ENCODE assay signal across 15 mouse cellular contexts in the genomic region with DNA sequence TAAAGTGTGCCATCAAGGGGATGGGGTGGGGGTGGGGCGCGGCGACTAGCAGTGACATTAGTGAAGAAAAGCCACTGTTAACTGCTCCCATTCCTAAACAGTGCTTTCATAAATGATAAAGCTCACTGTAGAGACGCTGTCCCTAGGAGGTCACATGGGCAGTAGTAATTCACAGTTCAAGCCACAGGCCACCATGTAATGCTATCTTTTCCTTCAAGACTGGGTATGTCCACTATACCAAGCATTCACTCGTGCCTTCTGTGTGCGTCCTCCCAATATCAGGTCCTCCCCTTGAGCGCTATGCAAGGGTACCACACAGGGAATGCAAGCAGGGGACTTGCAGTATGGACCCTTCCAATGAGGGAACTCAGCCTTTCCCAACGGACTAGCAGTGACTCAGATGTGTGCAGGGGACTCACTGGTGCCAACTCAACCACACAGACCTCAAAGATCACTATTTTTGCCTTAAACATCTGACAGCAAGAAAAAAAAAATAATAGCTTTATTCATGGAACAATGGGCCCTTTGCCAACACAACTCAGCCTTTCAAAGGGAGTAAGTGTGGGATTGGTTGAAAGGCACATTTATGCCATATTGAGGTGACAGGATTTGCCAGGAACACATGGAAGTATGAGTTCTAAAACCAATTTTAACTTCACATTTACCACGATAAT. TPM values are rescaled to one million over a fixed set of nuclear protein-coding genes. Genes with fewer than 3 reads are reported as not detected.
DNase-seq lines count a peak whose midpoint lies in the region; ATAC-seq and TF ChIP-seq lines count a peak whose summit lies in the region.
"Had no signal": no experiment of that assay in that cellular context is flagged by ENCODE, and none has a peak within 500 bp of the region (broad histone marks: within the 10 kb centered on the region; RNA-seq: fewer than 3 reads in every experiment).

No protein-coding gene starts in this region.

- no peak for ATAC-seq in hindbrain, postnatal 0 days
- ATAC-seq: forebrain, embryonic 16.5 days had no signal

- no peak overlapping the region for H3K4me3 ChIP-seq in C2C12 (ENCODE audit: insufficient read depth, poor library complexity, severe bottlenecking)
- H3K4me3 ChIP-seq in hindbrain, postnatal 0 days (ENCODE audit: low read length), result no peak overlapping the region

- H3K4me2 ChIP-seq in hindbrain, postnatal 0 days (ENCODE audit: low read depth, low read length), result no peak overlapping the region
- H3K4me2 ChIP-seq: hindbrain, embryonic 14.5 days had no signal

- H3K9me3 ChIP-seq in hindbrain, postnatal 0 days (ENCODE audit: low read length), result no peaks in the 10 kb centered on the region

- no peaks in the 10 kb centered on the region for H3K79me3 ChIP-seq in C2C12 (ENCODE audit: low read depth)

- no peaks in the 10 kb centered on the region for H3K79me2 ChIP-seq in C2C12 (ENCODE audit: control insufficient read depth, insufficient read depth)

- DNase-seq in layer of hippocampus, adult 11-12 months (ENCODE audit: low spot score), result peak; percentile 56
- no peak for DNase-seq in layer of hippocampus, postnatal 10 days (ENCODE audit: low spot score in 2 of 2)
- peak; percentile 23 for DNase-seq in brain, embryonic 14.5 days (ENCODE audit: low read depth)
- peak; percentile 13 to 52 for DNase-seq in layer of hippocampus, postnatal 14 days (ENCODE audit: low spot score in 2 of 2)
- DNase-seq in B cell, adult 2 months, result no peak
- no peak for DNase-seq in retina, embryonic 14.5 days (ENCODE audit: low spot score)
- DNase-seq in hindbrain, postnatal 0 days (ENCODE audit: low spot score), result no peak
- DNase-seq: adrenal gland, postnatal 14 days; heart, adult 18-20 months; kidney, adult 18-20 months; kidney, postnatal 36 days; thymus, adult 2 months had no signal

- no peaks in the 10 kb centered on the region for H3K27me3 ChIP-seq in C2C12 (ENCODE audit: control insufficient read depth, insufficient read depth, insufficient read length)
- no peaks in the 10 kb centered on the region for H3K27me3 ChIP-seq in hindbrain, postnatal 0 days (ENCODE audit: insufficient read depth, low read length)

- 85% methylated on average over 9 of the region's 9 CpGs for WGBS in hindbrain, postnatal 0 days

- H3ac ChIP-seq in C2C12 (ENCODE audit: control insufficient read depth, insufficient read length, low read depth), result no peak overlapping the region

- no peaks in the 10 kb centered on the region for H3K36me3 ChIP-seq in C2C12 (ENCODE audit: control insufficient read depth, insufficient read depth)
- H3K36me3 ChIP-seq in hindbrain, postnatal 0 days (ENCODE audit: insufficient read depth, low read length), result no peaks in the 10 kb centered on the region

- H3K4me1 ChIP-seq in hindbrain, postnatal 0 days (ENCODE audit: insufficient read depth, low read length), result no peaks in the 10 kb centered on the region

- TF ChIP-seq CTCF in C2C12 (IDR thresholded peaks at IDR 0.05; ENCODE audit: control insufficient read depth, insufficient read depth, insufficient read length), result no peak
- no peak for TF ChIP-seq CTCF in brain, embryonic 14.5 days (IDR thresholded peaks at IDR 0.05; ENCODE audit: borderline replicate concordance, extremely low read depth, insufficient read depth, insufficient read length)
- no peak for TF ChIP-seq CTCF in hindbrain, postnatal 0 days (IDR thresholded peaks at IDR 0.05; ENCODE audit: low read depth)

- no peak for TF ChIP-seq POLR2A in brain, embryonic 14.5 days (IDR thresholded peaks at IDR 0.05; ENCODE audit: borderline replicate concordance, extremely low read depth, insufficient read depth, insufficient read length, poor library complexity, severe bottlenecking)

- H3K9ac ChIP-seq in hindbrain, postnatal 0 days (replicated peaks; ENCODE audit: low read length), result no peak overlapping the region
- H3K9ac ChIP-seq: hindbrain, embryonic 14.5 days had no signal

- no peak overlapping the region for H3K27ac ChIP-seq in hindbrain, postnatal 0 days
- H3K27ac ChIP-seq: hindbrain, embryonic 14.5 days had no signal

TF ChIP-seq in C2C12, 6 proteins besides CTCF, POLR2A, EP300 and RAD21:
- TF ChIP-seq MAX (IDR thresholded peaks at IDR 0.05), result peak; percentile 67
- no peak for TF ChIP-seq MYOD1 (IDR thresholded peaks at IDR 0.05; ENCODE audit: control insufficient read depth, insufficient read length, low read depth)
- TF ChIP-seq USF1 (IDR thresholded peaks at IDR 0.05; ENCODE audit: low read depth), result peak; percentile 80
- TF ChIP-seq MYOG (IDR thresholded peaks at IDR 0.05; ENCODE audit: control insufficient read depth, extremely low read depth, insufficient read length), result no peak
- TF ChIP-seq FOSL1 (IDR thresholded peaks at IDR 0.05; ENCODE audit: insufficient read depth, low read length, poor library complexity, severe bottlenecking), result peak; percentile 31

RNA-seq across cellular contexts. Expression of a gene that starts 22.2 kb away (rescaled TPM):
- 1 to 10 TPM; 1.2 to 1.3 TPM for total RNA-seq in layer of hippocampus, postnatal 10 days (2021)
- polyA plus RNA-seq in C2C12 (2012; fragmentation: generic; extraction: Trizol), result 22.7 TPM
- 6.6 and 12.2 TPM in 2 replicates for polyA plus RNA-seq in brain, embryonic 14.5 days (2012; rRNA removed)
- total RNA-seq in layer of hippocampus, postnatal 14 days (2021), result under 1 TPM; 0.35 to 0.64 TPM
- total RNA-seq in hindbrain, postnatal 0 days (2014; rRNA removed), result 1.9 and 2.9 TPM in 2 replicates
- polyA plus RNA-seq in hindbrain, postnatal 0 days (2015; fragmentation: Nextera tagmentation; extraction: Ambion mirVana), result 3.3 and 3.9 TPM in 2 replicates

Comparison
In these comparisons a context has a peak if more than half of its experiments do, and no peak if none do; other contexts are left out.
1. DNase-seq: peak in layer of hippocampus, adult 11-12 months (single experiment), brain, embryonic 14.5 days (single experiment) and layer of hippocampus, postnatal 14 days (2 of 2); none in layer of hippocampus, postnatal 10 days (0 of 2), B cell, adult 2 months (0 of 2), retina, embryonic 14.5 days (single experiment) and hindbrain, postnatal 0 days (single experiment).